8 mouse cellular contexts compared by ENCODE assay signal in the genomic region with DNA sequence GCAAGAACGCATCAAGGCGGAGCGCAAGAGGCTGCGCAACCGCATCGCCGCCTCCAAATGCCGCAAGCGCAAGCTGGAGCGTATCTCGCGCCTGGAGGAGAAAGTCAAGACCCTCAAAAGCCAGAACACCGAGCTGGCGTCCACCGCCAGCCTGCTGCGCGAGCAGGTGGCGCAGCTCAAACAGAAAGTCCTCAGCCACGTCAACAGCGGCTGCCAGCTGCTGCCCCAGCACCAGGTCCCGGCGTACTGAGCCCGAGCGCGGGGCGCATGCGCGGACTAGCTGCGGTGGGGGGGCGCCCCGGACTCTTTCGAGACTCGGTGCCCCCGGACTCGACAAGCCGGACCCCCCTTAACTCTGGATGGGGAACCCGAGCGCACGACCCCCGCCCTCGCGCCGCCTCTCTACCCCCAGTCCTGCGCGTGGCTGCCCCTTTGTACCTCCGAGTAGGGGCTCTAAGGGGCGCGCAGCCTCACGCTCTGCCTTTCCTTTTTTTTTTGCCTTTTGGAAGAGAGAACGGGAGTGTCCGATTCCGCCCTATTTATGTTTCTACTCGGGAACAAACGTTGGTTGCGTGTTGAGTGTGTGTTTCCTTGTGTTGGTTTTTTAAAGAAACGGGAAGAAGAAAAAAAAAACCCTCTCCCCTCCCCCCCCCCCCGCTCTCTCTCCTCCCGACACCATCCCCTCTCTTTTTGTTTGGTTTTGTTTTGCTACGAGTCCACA. TPM values are rescaled to one million over a fixed set of nuclear protein-coding genes. Genes with fewer than 3 reads are reported as not detected.
A peak's percentile ranks its signal among the peaks of the same experiment; 100 is the strongest.
DNase-seq lines count a peak whose midpoint lies in the region; ATAC-seq and TF ChIP-seq lines count a peak whose summit lies in the region.

No protein-coding gene starts in this region.

- 0 out of 2 replicates have a peak, but pooled peaks have one; percentile 10 for ATAC-seq in hindbrain, embryonic 15.5 days (ENCODE audit: low FRiP score, low read depth)

- H3K9me3 ChIP-seq in hindbrain, embryonic 15.5 days = no peaks in the 10 kb centered on the region

- no peaks in the 10 kb centered on the region for H3K36me3 ChIP-seq in hindbrain, embryonic 15.5 days

- H3K27me3 ChIP-seq in hindbrain, embryonic 15.5 days = no peaks in the 10 kb centered on the region

- intact Hi-C loops in left cerebral cortex, adult 2 months (cut with DNase I) = loop anchor here (1.0 to 2.0 kb wide), 3 partner anchors 15 to 55 kb away; a partner anchor contains a TSS

- H3K27ac ChIP-seq in hindbrain, embryonic 15.5 days (replicated peaks) = peak overlapping the region; percentile 99
- peak overlapping the region; percentile 100 for H3K27ac ChIP-seq in left cerebral cortex, adult 2 months

- H3K4me1 ChIP-seq in hindbrain, embryonic 15.5 days (replicated peaks) = peaks cover 63% of the 10 kb centered on the region

- no peak for TF ChIP-seq CTCF in left cerebral cortex, adult 2 months (IDR thresholded peaks at IDR 0.05)

- peak; percentile 73 for DNase-seq in Muller cell, postnatal 12 days (ENCODE audit: inconsistent ontology term)
- peak; percentile 87 to 88 for DNase-seq in cerebellum, postnatal 25 days
- DNase-seq in frontal cortex, postnatal 36 days (ENCODE audit: low spot score in 2 of 2) = peak; percentile 76 to 84
- DNase-seq in left cerebral cortex, adult 2 months (ENCODE audit: extremely low spot score in 1 of 2, low spot score in 2 of 2) = peak; percentile 82 to 83
- peak; percentile 85 to 92 for DNase-seq in lung, postnatal 4 days
- peak; percentile 86 to 90 for DNase-seq in right cerebral cortex, postnatal 10 days (ENCODE audit: low spot score in 2 of 2)
- DNase-seq in urinary bladder, postnatal 10 days (ENCODE audit: low spot score) = peak; percentile 40

- WGBS in hindbrain, embryonic 15.5 days = under 1% methylated on average over 59 of the region's 59 CpGs

- peak overlapping the region; percentile 61 for H3K4me2 ChIP-seq in hindbrain, embryonic 15.5 days

- H3K4me3 ChIP-seq in hindbrain, embryonic 15.5 days = peak overlapping the region; percentile 95
- H3K4me3 ChIP-seq in left cerebral cortex, adult 2 months = peak overlapping the region; percentile 91

- peak overlapping the region; percentile 100 for H3K9ac ChIP-seq in hindbrain, embryonic 15.5 days

RNA-seq across cellular contexts. Expression of a gene that starts 1.2 kb away (rescaled TPM):
- 98.4 and 105 TPM in 2 replicates for polyA plus RNA-seq in hindbrain, embryonic 15.5 days (2015; fragmentation: Nextera tagmentation; extraction: Ambion mirVana)
- total RNA-seq in left cerebral cortex, adult 2 months (2021) = 100 to 1,000 TPM; 247 to 264 TPM

RNA-seq across cellular contexts. Expression of a gene that starts 3.3 kb away (rescaled TPM):
- polyA plus RNA-seq in hindbrain, embryonic 15.5 days (2015; fragmentation: Nextera tagmentation; extraction: Ambion mirVana) = 0.09 TPM in 2 replicates
- under 1 TPM; 0.16 to 0.21 TPM for total RNA-seq in left cerebral cortex, adult 2 months (2021)

RNA-seq across cellular contexts. Expression of a gene that starts 18.3 kb away (rescaled TPM):
- not detected in 2 replicates for polyA plus RNA-seq in hindbrain, embryonic 15.5 days (2015; fragmentation: Nextera tagmentation; extraction: Ambion mirVana)
- not detected for total RNA-seq in left cerebral cortex, adult 2 months (2021)

RNA-seq across cellular contexts. Expression of a gene that starts 23.5 kb away (rescaled TPM):
- polyA plus RNA-seq in hindbrain, embryonic 15.5 days (2015; fragmentation: Nextera tagmentation; extraction: Ambion mirVana) = 0.21 and 0.35 TPM in 2 replicates
- 1 to 10 TPM; 1.9 to 3.0 TPM for total RNA-seq in left cerebral cortex, adult 2 months (2021)

RNA-seq across cellular contexts. Expression of a gene that starts 26.9 kb away (rescaled TPM):
- polyA plus RNA-seq in hindbrain, embryonic 15.5 days (2015; fragmentation: Nextera tagmentation; extraction: Ambion mirVana) = 192 and 193 TPM in 2 replicates
- total RNA-seq in left cerebral cortex, adult 2 months (2021) = 10 to 100 TPM; 62.1 to 62.9 TPM

Comparison
In these comparisons a context has a peak if more than half of its experiments do, and no peak if none do; other contexts are left out.
1. Peak in every context shown above with its lines: DNase-seq, ATAC-seq, H3K4me3 ChIP-seq and H3K27ac ChIP-seq.